Mouse (Mus musculus) WW6 (cell line): ENCODE measurements around the gene Tdrd9.
"Not testable (repeated sequence)": the region's sequence is repeated elsewhere in the genome, so short reads cannot be mapped to it uniquely, and the experiment has no call there.

Experiments
- DNase-seq: peaks from one replicate; pipeline ENCODE4 v3.0.0-alpha.2; 2013; ENCODE audit warnings: low read depth, low spot score

The Tdrd9 gene

GRCm38 (mm10) chr12:112025907-112026645 lies 54.7 kb downstream of the Tdrd9 start:
- no peak for DNase-seq

GRCm38 (mm10) chr12:112027408-112027807 lies 56.0 kb downstream of the Tdrd9 start:
- no peak for DNase-seq

DNA sequence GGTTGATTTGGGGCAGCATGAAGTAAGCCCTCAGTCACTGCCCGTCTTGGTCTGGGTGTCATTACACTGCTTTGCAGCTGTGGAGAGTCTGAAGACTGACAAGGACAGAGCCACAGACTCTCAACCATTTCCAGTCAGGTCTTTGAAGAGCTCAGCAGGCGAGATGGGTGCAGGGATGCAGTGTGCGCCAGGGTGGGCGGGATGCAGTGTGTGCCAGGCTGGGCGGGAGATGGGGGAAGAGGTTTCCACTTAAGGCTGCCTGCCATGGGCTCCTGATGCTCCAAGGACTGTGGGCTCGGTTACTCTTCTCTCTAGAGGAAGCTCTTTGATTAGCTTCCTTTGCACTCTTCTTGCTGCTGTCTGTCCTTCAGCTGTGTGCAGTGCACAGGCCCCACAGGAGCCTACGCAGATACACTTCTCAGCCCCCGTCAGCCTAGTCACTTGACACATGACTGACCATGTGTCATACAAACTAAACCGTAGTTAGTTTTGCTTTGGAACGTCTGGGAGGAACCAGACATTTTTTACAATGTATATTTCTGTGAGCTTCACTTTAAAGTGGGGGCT lies 62.1 kb downstream of the Tdrd9 start:
- no peak for DNase-seq

DNA sequence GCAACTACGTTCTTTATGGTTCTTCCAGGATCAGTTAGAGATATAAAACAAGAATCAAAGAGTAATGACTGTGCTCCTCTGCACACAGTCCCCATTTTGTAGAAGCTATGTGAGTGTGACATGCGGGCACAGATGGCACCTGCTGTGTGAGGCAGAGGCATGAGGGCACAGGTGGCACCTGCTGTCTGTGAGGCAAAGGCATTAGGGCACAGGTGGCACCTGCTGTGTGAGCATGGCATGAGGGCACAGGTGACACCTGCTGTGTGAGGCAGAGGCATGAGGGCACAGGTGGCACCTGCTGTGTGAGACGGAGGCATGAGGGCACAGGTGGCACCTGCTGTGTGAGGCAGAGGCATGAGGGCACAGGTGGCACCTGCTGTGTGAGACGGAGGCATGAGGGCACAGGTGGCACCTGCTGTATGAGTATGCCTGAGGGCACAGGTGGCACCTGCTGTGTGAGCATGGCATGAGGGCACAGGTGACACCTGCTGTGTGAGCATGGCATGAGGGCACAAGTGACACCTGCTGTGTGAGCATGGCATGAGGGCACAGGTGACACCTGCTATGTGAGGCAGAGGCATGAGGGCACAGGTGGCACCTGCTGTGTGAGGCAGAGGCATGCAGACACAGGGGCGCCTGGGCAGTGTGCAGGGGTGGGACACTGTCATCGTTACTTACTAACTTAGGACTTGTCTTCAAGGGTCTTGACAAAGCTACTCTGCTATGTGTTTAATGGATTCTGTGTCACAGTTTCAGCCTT lies 64.2 kb downstream of the Tdrd9 start:
- DNase-seq, result not testable (repeated sequence)

GRCm38 (mm10) chr12:112038441-112038840 lies 67.1 kb downstream of the Tdrd9 start:
- DNase-seq, result no peak

- no peak for DNase-seq
Measured at GRCm38 (mm10) chr12:112039169-112039568, 67.8 kb downstream of the Tdrd9 start.

GRCm38 (mm10) chr12:112042681-112043080 lies 71.3 kb downstream of the Tdrd9 start:
- DNase-seq, result no peak

GRCm38 (mm10) chr12:112077651-112078050 lies 106.3 kb downstream of the Tdrd9 start:
- peak; percentile 57 for DNase-seq

DNA sequence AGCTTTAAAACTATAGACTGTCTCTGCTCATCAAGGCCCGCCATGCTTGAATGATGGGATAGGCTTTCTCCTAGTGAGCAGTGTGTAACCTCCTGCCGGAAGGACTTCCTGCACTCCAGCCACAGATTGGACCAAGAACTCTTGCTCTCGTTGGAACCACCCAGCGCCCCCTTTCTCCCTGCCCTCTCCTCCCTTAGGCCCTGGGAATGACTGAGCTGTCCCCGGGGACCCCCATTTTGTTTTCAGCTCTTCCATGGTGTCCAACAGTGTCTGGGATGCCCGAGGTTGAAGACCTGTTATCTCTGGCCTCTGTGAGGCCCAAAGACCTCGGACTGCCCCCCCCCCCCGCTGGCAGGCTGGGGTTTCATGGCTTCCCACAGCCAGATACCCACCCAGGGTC lies 108.6 kb downstream of the Tdrd9 start:
- no peak for DNase-seq

GRCm38 (mm10) chr12:112080911-112081310 lies 109.6 kb downstream of the Tdrd9 start:
- no peak for DNase-seq

- DNase-seq, result no peak
Measured at GRCm38 (mm10) chr12:112082241-112082640, 110.9 kb downstream of the Tdrd9 start.

DNA sequence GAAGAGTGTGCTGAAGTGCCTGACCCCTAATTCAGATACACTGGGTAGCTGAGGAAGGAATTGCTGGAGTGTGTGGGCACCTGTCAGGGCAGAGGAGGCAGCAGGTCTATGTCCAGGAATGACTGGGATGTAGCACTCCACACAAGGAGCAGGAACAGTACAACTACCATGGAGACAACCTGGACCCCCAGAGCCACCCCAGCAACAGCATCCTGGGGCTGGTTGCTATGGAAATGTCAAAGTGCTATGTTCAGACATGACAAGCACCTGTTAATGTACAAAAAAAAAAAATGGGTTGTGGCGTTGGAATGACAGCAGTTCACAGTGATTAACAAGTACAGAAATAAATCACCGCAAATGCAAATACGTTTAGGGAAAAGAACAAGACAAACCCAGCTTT lies 114.9 kb downstream of the Tdrd9 start:
- DNase-seq, result no peak

DNA sequence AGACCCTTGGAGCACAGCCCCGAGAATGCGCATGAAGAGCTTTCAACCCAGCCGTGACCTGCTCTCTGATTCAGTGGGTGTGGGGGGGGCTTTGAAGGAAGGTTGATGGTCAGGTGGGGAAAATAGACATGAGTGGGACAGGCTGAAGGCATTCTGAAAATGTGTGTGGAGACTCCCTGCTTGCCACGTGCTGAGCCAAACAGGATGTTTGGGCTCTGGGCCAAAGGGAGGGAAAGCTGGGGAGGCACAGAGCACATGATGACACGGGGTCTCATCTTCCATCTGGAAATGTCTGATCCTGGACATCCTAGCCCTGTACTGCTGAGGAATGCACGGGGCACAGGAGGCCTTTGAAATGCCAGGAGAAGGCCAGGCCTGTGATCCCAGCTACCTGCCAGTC lies 115.4 kb downstream of the Tdrd9 start:
- DNase-seq, result no peak

- no peak for DNase-seq
Measured at GRCm38 (mm10) chr12:112088609-112089324, 117.4 kb downstream of the Tdrd9 start.

- no peak for DNase-seq
Measured at GRCm38 (mm10) chr12:112091054-112091453, 119.7 kb downstream of the Tdrd9 start.

GRCm38 (mm10) chr12:112094261-112094880 lies 123.0 kb downstream of the Tdrd9 start:
- DNase-seq, result no peak

DNA sequence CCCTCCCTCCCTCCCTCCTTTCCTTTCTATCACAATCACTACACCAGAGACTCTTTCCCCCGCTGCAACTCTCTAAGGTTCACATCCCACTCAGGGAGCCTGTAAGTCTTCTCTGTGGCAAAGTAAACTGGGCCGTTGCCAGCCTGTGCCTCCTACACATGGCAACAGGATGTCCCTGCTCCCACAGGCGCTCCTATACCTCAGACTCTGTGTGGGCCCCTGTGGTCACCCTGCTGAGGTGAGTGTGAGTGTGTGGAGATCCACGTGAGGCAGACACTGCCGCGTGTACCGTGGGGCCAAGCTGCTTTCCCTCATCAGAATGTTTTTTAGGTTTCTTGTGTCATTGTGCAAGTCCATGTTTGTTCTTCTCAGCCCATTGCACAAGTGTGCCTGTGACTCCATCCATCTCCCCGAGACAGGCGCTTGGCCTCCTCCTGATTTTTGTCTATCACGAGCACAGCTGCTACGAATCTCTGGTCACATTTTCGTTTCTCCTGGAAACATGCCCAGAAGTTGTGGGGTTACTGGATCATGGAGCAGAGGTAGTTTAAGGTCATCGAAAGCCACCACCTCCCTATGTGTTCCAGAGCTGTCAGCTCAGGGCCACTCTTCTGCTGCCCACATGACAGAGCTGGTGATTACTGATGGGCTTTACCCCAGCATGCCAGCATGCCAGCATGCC lies 124.8 kb downstream of the Tdrd9 start:
- no peak for DNase-seq

DNA sequence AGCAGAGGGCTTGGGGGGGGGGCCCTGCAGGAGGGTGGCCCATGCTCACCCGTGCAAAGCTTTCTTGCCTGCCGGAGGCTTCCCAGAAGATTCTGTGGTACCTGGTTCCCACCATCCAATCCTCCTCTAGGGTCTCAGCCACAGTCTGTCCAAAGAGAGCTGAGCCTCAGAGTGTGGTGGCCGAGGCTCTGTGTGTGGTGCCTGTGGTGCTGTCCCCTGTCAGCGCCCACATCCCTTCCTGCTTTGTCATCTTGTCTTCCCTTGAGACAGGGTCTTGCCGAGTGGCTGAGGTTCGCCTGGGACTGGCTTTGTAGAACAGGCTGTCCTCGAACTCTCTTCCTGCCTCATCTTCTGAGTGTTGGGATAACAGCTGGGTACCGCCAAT lies 125.4 kb downstream of the Tdrd9 start:
- DNase-seq, result no peak

GRCm38 (mm10) chr12:112100106-112100505 lies 128.7 kb downstream of the Tdrd9 start:
- DNase-seq, result no peak

GRCm38 (mm10) chr12:112101045-112101444 lies 129.7 kb downstream of the Tdrd9 start:
- DNase-seq, result no peak

DNA sequence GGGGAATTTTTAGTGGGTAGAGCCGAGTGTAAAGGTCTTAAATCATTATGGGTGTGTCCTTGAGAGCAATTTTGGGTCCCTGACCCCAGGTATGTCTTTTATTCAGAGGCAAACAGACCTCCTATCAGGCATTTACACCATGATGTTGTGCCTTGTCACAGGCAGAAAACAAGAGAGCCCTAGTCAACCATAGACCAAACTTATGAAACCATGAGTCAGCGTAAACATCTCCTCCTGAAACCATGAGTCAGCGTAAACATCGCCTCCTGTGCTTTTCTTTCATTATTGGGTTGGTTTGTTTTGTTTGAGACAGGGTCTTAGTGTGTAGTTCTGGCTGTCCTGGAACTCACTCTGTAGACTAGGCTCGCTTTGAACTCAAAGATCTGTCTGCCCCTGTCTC lies 131.8 kb downstream of the Tdrd9 start:
- DNase-seq, result no peak
